Mouse (Mus musculus): ENCODE measurements at regions not wholly inside any gene's neighbourhood (a gene's known extent, or its start where the extent isn't known, plus 50 kb on each side); places are given as distances from the start of the nearest gene placed in this dataset.

DNA sequence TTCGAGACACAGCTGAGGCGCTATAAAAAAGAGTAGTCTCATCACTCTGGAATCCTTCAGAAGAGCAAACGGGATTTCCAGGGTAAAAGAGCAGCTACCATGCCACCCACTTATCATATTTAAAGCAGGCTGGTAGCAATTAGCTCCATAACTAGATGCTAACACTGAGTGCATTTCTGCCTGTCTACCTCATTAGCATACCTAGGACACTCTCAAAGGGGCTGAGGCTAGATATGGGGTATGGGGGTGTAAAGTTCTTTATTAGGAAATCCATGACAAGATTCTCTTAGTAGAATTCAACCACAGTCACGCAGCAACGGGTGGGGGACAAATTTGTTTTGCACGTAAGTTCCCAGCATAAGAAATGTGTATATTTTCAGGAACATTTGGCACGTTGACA, 346.1 kb downstream of the Atp23 start:
- H3K27ac ChIP-seq (ENCODE audit: low read depth, low read length): no peak overlapping the region
- H3K4me2 ChIP-seq (replicated peaks; ENCODE audit: low read depth, low read length): no peak overlapping the region
- no peaks in the 10 kb centered on the region for H3K27me3 ChIP-seq (ENCODE audit: control insufficient read depth, insufficient read depth, low read length)
- no peak overlapping the region for H3K9ac ChIP-seq (ENCODE audit: low read depth, low read length)
- no peaks in the 10 kb centered on the region for H3K36me3 ChIP-seq (ENCODE audit: control insufficient read depth, insufficient read depth, low read length)
- ATAC-seq (ENCODE audit: low FRiP score): no peak
- no peaks in the 10 kb centered on the region for H3K9me3 ChIP-seq (ENCODE audit: control insufficient read depth, low read length)
- H3K4me1 ChIP-seq (replicated peaks; ENCODE audit: control insufficient read depth, insufficient read depth, low read length): no peaks in the 10 kb centered on the region
- H3K4me3 ChIP-seq (ENCODE audit: low read depth, low read length): no peak overlapping the region
- DNase-seq (ENCODE audit: low spot score): no peak
- 94% methylated on average over 7 of the region's 7 CpGs for WGBS

- H3K27ac ChIP-seq (ENCODE audit: low read depth, low read length): no peak overlapping the region
- no peak overlapping the region for H3K4me2 ChIP-seq (replicated peaks; ENCODE audit: low read depth, low read length)
- H3K4me3 ChIP-seq (ENCODE audit: low read depth, low read length): no peak overlapping the region
- no peak overlapping the region for H3K9ac ChIP-seq (ENCODE audit: low read depth, low read length)
- H3K27me3 ChIP-seq (ENCODE audit: control insufficient read depth, insufficient read depth, low read length): no peaks in the 10 kb centered on the region
- no peak for ATAC-seq (ENCODE audit: low FRiP score)
- no peaks in the 10 kb centered on the region for H3K9me3 ChIP-seq (ENCODE audit: control insufficient read depth, low read length)
- no peaks in the 10 kb centered on the region for H3K36me3 ChIP-seq (ENCODE audit: control insufficient read depth, insufficient read depth, low read length)
- H3K4me1 ChIP-seq (replicated peaks; ENCODE audit: control insufficient read depth, insufficient read depth, low read length): no peaks in the 10 kb centered on the region
- DNase-seq (ENCODE audit: low spot score): no peak
- 42% methylated on average over 3 of the region's 3 CpGs for whole genome bisulfite sequencing
These were observed 369.2 kb downstream of the Atp23 start for GRCm38 (mm10) chr10:126531950-126532349.

DNA sequence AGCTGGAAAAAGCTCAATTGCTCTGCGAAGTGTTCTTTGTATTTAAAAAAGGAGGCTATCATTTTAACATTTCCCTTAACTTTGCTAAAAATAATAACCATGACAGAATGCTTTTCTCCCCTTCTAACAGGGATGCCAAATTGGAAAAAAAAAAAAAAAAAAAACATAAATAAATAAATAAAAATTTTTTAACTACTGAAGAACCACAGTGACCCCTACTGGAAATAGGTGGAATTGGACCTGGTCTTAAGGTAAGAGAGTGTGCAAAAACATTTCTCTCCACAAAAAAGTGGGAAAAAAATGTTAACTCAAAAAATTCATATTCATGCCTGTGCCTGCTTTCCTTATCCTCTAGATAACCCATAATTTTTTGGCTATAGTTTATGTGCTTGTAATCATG, 369.8 kb downstream of the Atp23 start:
- ATAC-seq (ENCODE audit: low FRiP score): 0 out of 2 replicates have a peak, but pooled peaks have one; percentile 27
- Histone ChIP-seq H3K27ac (ENCODE audit: low read depth, low read length) (no peak overlapping the region), H3K36me3 (ENCODE audit: control insufficient read depth, insufficient read depth, low read length) (no peaks in the 10 kb centered on the region), H3K27me3 (ENCODE audit: control insufficient read depth, insufficient read depth, low read length) (no peaks in the 10 kb centered on the region), H3K9me3 (ENCODE audit: control insufficient read depth, low read length) (no peaks in the 10 kb centered on the region), H3K4me3 (ENCODE audit: low read depth, low read length) (no peak overlapping the region), H3K9ac (ENCODE audit: low read depth, low read length) (no peak overlapping the region), H3K4me2 (replicated peaks; ENCODE audit: low read depth, low read length) (no peak overlapping the region), H3K4me1 (replicated peaks; ENCODE audit: control insufficient read depth, insufficient read depth, low read length) (no peaks in the 10 kb centered on the region)
- 83% methylated on average over 1 of the region's 1 CpGs for WGBS
- DNase-seq (ENCODE audit: low spot score): peak; percentile 52

GRCm38 (mm10) chr10:126528801-126529200, 372.4 kb downstream of the Atp23 start:
- no peak for ATAC-seq (ENCODE audit: low FRiP score)
- DNase-seq (ENCODE audit: low spot score): no peak
- no peaks in the 10 kb centered on the region for H3K36me3 ChIP-seq (ENCODE audit: control insufficient read depth, insufficient read depth, low read length)

DNA sequence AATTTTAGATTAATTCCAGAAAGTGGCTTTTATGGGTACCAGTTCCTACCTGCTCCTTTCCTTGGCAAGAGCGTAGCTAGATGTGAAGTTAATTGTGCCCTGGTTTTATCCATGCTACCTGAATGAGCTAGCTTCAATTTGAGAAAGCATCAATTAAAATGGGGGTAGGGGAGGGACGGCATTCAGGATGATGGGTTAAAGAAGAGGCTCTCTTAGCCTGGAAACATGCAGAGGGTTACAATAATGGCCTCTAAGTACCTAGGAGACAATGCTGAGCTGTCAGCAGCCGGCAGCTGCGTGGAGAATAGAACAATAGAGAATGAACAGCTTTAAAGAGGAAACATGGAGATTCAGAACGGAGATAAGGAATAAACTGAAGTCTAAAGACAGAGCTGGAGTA, 375.0 kb downstream of the Atp23 start:
- ATAC-seq (ENCODE audit: low FRiP score): no peak; the same call in 1 of the 2 replicates
- no peaks in the 10 kb centered on the region for H3K9me3 ChIP-seq (ENCODE audit: control insufficient read depth, low read length)
- no peaks in the 10 kb centered on the region for H3K27me3 ChIP-seq (ENCODE audit: control insufficient read depth, insufficient read depth, low read length)
- no peak overlapping the region for H3K9ac ChIP-seq (ENCODE audit: low read depth, low read length)
- WGBS: 33% methylated on average over 5 of the region's 5 CpGs
- H3K4me3 ChIP-seq (ENCODE audit: low read depth, low read length): no peak overlapping the region
- H3K4me1 ChIP-seq (replicated peaks; ENCODE audit: control insufficient read depth, insufficient read depth, low read length): no peaks in the 10 kb centered on the region
- DNase-seq (ENCODE audit: low spot score): peak; percentile 23
- no peak overlapping the region for H3K27ac ChIP-seq (ENCODE audit: low read depth, low read length)
- H3K36me3 ChIP-seq (ENCODE audit: control insufficient read depth, insufficient read depth, low read length): no peaks in the 10 kb centered on the region
- no peak overlapping the region for H3K4me2 ChIP-seq (replicated peaks; ENCODE audit: low read depth, low read length)

More at GRCm38 (mm10) chr10:126528801-126529200, 372.4 kb downstream of the Atp23 start:
- no peak overlapping the region for H3K4me2 ChIP-seq (replicated peaks; ENCODE audit: low read depth, low read length)
- no peaks in the 10 kb centered on the region for H3K27me3 ChIP-seq (ENCODE audit: control insufficient read depth, insufficient read depth, low read length)
- 88% methylated on average over 2 of the region's 2 CpGs for whole genome bisulfite sequencing
- no peaks in the 10 kb centered on the region for H3K9me3 ChIP-seq (ENCODE audit: control insufficient read depth, low read length)
- no peak overlapping the region for H3K27ac ChIP-seq (ENCODE audit: low read depth, low read length)
- H3K4me1 ChIP-seq (replicated peaks; ENCODE audit: control insufficient read depth, insufficient read depth, low read length): no peaks in the 10 kb centered on the region
- H3K4me3 ChIP-seq (ENCODE audit: low read depth, low read length): no peak overlapping the region
- no peak overlapping the region for H3K9ac ChIP-seq (ENCODE audit: low read depth, low read length)

DNA sequence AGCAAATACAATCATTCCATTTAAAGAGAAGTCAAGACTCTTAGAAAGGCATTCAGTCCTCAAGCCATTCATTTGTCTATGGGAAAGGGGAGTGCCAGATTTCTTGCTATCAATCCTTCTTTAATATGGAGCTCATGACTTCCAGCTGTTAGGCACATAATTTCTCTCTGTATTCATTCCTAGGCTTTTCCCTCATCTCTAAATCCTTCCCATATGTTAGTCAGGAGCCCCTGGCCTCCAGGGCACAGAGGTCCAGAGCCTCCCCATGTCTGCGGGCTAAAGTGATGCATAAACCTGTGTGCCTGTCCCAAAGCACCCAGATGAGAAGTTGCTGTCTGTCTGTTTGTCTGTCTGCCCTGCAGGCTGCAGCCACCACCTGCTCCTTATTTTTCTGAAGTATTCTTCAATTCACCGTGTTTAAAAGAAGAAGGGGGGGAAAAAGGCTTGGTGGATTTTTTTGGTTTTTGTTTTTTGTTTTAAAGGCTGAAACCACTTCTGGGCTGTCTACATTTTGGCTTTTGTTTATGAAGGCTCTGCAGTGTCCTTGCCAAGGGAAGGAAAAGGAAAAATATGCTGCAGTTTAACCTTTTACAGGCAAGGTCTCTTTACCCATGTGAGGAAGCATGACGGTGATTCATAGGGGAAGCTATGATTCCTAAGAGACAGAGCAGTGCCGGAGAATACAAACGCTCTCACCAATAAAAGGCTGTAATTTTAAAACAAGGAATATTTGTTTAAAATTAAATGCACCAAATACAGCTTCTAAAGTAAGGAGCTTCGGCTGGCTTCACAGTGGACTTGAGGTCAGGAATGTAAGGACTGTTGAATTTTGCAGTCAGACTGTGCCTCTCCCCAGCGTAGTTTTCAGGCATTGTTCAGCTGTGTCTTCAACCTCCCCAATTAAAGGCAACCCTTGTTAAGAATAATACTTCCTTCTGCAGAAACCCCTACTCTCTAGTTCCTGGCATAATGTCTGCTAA, 379.0 kb downstream of the Atp23 start:
- Histone ChIP-seq H3K27ac (ENCODE audit: low read depth, low read length) (no peak overlapping the region), H3K4me1 (replicated peaks; ENCODE audit: control insufficient read depth, insufficient read depth, low read length) (no peaks in the 10 kb centered on the region), H3K27me3 (ENCODE audit: control insufficient read depth, insufficient read depth, low read length) (no peaks in the 10 kb centered on the region), H3K4me2 (replicated peaks; ENCODE audit: low read depth, low read length) (no peak overlapping the region), H3K9ac (ENCODE audit: low read depth, low read length) (no peak overlapping the region), H3K9me3 (ENCODE audit: control insufficient read depth, low read length) (no peaks in the 10 kb centered on the region), H3K36me3 (ENCODE audit: control insufficient read depth, insufficient read depth, low read length) (no peaks in the 10 kb centered on the region), H3K4me3 (ENCODE audit: low read depth, low read length) (no peak overlapping the region)
- DNase-seq (ENCODE audit: low spot score) (peak; percentile 25), ATAC-seq (ENCODE audit: low FRiP score) (no peak)
- WGBS: 61% methylated on average over 7 of the region's 7 CpGs

DNA sequence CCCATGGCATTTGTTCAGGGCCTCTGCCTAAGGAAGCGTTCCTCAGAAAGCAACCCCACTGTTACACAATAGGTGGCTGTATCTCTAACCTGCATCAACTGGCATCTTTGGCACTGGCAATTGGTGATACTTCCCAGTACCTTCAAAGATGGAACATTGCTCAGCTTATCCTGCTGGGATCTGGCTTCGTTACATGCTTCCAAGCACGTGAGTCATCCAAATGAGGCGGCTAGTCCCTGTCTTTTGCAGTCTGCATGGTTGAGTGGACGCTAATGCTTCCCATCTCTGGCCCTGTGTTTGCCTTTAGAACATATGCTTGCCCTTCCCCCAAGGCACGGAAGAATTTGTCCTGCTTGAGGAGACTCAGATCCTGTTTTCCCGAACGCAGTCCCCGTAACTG, 380.2 kb downstream of the Atp23 start:
- WGBS: 58% methylated on average over 9 of the region's 9 CpGs
- DNase-seq (ENCODE audit: low spot score): peak; percentile 14

GRCm38 (mm10) chr10:126513185-126513584, 388.0 kb downstream of the Atp23 start:
- no peak for DNase-seq (ENCODE audit: low spot score)
- H3K27me3 ChIP-seq (ENCODE audit: control insufficient read depth, insufficient read depth, low read length): no peaks in the 10 kb centered on the region
- no peak overlapping the region for H3K4me3 ChIP-seq (ENCODE audit: low read depth, low read length)
- no peaks in the 10 kb centered on the region for H3K36me3 ChIP-seq (ENCODE audit: control insufficient read depth, insufficient read depth, low read length)
- no peak overlapping the region for H3K4me2 ChIP-seq (replicated peaks; ENCODE audit: low read depth, low read length)
- no peak for ATAC-seq (ENCODE audit: low FRiP score)
- no peak overlapping the region for H3K27ac ChIP-seq (ENCODE audit: low read depth, low read length)
- H3K9ac ChIP-seq (ENCODE audit: low read depth, low read length): no peak overlapping the region
- no peaks in the 10 kb centered on the region for H3K9me3 ChIP-seq (ENCODE audit: control insufficient read depth, low read length)
- 87% methylated on average over 7 of the region's 7 CpGs for WGBS
- H3K4me1 ChIP-seq (replicated peaks; ENCODE audit: control insufficient read depth, insufficient read depth, low read length): no peaks in the 10 kb centered on the region

More for the DNA sequence above, 380.2 kb downstream of the Atp23 start:
- no peaks in the 10 kb centered on the region for H3K4me1 ChIP-seq (replicated peaks; ENCODE audit: control insufficient read depth, insufficient read depth, low read length)
- H3K9me3 ChIP-seq (ENCODE audit: control insufficient read depth, low read length): no peaks in the 10 kb centered on the region
- H3K9ac ChIP-seq (ENCODE audit: low read depth, low read length): no peak overlapping the region
- ATAC-seq (ENCODE audit: low FRiP score): 0 out of 2 replicates have a peak, but pooled peaks have one; percentile 40
- H3K27me3 ChIP-seq (ENCODE audit: control insufficient read depth, insufficient read depth, low read length): no peaks in the 10 kb centered on the region
- no peaks in the 10 kb centered on the region for H3K36me3 ChIP-seq (ENCODE audit: control insufficient read depth, insufficient read depth, low read length)
- H3K4me3 ChIP-seq (ENCODE audit: low read depth, low read length): no peak overlapping the region
- H3K27ac ChIP-seq (ENCODE audit: low read depth, low read length): no peak overlapping the region
- H3K4me2 ChIP-seq (replicated peaks; ENCODE audit: low read depth, low read length): no peak overlapping the region

DNA sequence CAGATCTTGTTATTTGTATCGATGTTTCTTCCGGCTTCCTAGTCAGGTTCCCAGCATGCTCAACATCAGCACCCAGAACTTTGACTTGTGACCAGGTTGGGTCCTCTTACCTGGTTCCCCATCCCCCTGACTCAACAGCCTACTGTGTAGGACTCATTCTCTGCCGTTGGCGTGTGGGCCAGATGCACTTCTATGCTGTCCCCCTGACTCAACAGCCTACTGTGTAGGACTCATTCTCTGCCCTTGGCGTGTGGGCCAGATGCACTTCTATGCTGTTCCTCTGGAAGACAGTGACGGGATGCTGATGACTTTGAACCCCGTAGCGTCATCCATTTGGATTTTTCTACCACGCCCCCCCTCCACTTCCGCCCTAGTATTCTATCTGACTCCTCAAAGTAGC, 389.6 kb downstream of the Atp23 start:
- Histone ChIP-seq H3K4me2 (replicated peaks; ENCODE audit: low read depth, low read length) (no peak overlapping the region), H3K4me3 (ENCODE audit: low read depth, low read length) (no peak overlapping the region), H3K9ac (ENCODE audit: low read depth, low read length) (no peak overlapping the region), H3K9me3 (ENCODE audit: control insufficient read depth, low read length) (no peaks in the 10 kb centered on the region), H3K27ac (ENCODE audit: low read depth, low read length) (no peak overlapping the region), H3K4me1 (replicated peaks; ENCODE audit: control insufficient read depth, insufficient read depth, low read length) (no peaks in the 10 kb centered on the region), H3K27me3 (ENCODE audit: control insufficient read depth, insufficient read depth, low read length) (no peaks in the 10 kb centered on the region), H3K36me3 (ENCODE audit: control insufficient read depth, insufficient read depth, low read length) (no peaks in the 10 kb centered on the region)
- ATAC-seq (ENCODE audit: low FRiP score) (no peak), DNase-seq (ENCODE audit: low spot score) (no peak)
- 95% methylated on average over 10 of the region's 10 CpGs for WGBS
